Mouse (Mus musculus): Measurements from ENCODE around the gene Hist1h3g.

DNA sequence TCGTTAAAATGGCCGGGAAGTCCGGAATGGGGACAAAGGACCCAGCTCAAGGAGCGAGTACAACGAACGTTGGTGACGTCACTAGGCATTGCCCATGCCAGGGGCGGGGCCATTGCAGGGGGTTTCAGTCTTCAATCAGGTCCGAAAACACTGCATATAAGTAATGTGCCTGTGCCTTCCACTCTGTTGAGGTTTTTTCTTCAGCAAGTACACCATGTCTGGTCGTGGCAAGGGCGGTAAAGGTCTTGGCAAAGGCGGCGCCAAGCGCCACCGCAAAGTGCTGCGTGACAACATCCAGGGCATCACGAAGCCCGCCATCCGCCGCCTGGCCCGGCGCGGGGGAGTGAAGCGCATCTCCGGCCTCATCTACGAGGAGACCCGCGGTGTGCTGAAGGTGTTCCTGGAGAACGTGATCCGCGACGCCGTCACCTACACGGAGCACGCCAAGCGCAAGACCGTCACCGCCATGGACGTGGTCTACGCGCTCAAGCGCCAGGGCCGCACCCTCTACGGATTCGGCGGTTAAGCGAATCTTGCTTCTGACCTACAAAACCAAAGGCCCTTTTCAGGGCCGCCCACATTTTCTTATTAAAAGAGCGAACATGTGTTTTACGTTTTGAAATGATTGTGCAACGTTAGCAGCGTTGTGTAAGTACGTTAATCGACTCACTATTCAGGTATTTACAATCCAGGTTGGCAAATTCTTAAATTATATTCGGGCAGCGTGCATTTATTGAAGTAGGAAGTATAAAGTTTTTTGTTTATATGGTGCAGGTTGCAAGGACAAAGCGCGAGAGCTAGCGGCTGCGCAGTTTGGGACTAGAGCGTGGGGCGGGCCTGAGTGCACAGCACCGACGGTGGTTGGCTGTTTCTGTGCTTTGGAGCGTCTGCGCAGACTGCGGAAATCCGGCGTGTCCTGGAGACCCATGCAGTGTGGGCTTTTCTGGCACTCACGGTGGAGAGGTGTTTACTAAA, 4.0 kb upstream of the Hist1h3g start, which contains the start of gene Hist1h4h:
- TF ChIP-seq POLR2A (IDR thresholded peaks at IDR 0.05; ENCODE audit: insufficient read depth, low read depth, low read length): peak; percentile 99
- TF ChIP-seq CTCF (IDR thresholded peaks at IDR 0.05): no peak
